Mouse (Mus musculus): Measurements from ENCODE around the gene Spon1.

- TF ChIP-seq RAD21 (IDR thresholded peaks at IDR 0.05; ENCODE audit: low read depth, low read length) (peak; percentile 77), CTCF (IDR thresholded peaks at IDR 0.05 in 2 of 3, conservative IDR thresholded peaks at IDR 0.05 in 1 of 3; ENCODE audit: control insufficient read depth in 1 of 3, insufficient read depth in 1 of 3, low read depth in 2 of 3, low read length in 3 of 3, poor library complexity in 1 of 3, severe bottlenecking in 1 of 3) (peak; percentile 67 to 84 (median 82)), MAX (IDR thresholded peaks at IDR 0.05; ENCODE audit: low read length) (no peak), POLR2A (IDR thresholded peaks at IDR 0.05; ENCODE audit: control insufficient read depth in 1 of 2, insufficient read depth in 1 of 2, low read depth in 1 of 2, low read length in 2 of 2, poor library complexity in 1 of 2) (no peak), CHD1 (IDR thresholded peaks at IDR 0.05; ENCODE audit: low read depth, low read length) (no peak), MEF2A (IDR thresholded peaks at IDR 0.05; ENCODE audit: extremely low read depth, insufficient replicate concordance, low read depth, low read length, poor library complexity, severe bottlenecking) (no peak), ETS1 (IDR thresholded peaks at IDR 0.05; ENCODE audit: low read depth, low read length) (no peak), TBP (IDR thresholded peaks at IDR 0.05; ENCODE audit: low read depth, low read length) (no peak)
These were observed 300.9 kb downstream of the Spon1 start for GRCm38 (mm10) chr7:114066529-114067178.

Measured in MEL (cell line).